Mouse (Mus musculus): ENCODE measurements around the gene Zkscan4.
"Not testable (repeated sequence)": the region's sequence is repeated elsewhere in the genome, so short reads cannot be mapped to it uniquely, and the experiment has no call there.

The Zkscan4 gene

DNA sequence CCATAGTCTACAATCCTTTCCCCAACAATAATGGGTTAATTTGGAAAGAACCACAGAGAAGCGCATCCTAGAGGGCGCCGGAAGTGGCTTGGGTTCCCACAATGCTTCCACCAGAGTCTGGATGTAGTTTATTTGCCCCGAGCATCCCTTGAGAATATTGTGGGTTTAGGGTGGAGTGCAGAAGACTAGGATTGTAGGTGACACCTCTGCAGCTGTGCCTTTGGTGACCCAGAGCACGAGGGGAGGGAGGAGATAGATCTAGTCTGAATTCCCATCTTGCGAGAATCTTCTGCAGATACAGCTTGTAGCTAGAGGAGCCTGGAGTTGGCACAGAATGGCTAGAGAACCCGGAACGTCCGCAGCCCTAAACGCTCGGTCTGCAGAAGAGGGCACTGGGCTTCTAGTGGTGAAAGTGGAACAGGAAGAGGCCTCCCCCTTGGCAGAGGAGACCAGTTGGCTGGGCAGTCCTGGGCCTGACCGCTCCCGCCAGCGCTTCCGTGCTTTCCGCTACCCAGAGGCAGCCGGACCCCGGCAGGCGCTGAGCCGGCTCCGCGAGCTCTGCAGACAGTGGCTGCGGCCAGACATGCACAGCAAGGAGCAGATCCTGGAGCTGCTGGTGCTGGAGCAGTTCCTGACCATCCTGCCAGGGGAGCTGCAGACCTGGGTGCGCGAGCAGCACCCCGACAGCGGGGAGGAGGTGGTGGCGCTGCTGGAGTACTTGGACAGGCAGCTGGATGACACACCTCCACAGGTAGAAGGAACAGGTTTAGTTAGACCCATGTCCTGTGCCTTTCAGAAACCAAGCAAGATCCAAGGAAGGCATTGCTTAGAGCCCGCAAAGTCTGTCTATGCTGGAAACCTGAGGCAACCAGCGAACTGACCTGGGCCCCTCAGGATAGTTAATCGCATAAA, at the start of gene Zkscan4, which contains the start of gene Gm10065:
TSS of gene Zkscan4 (plus strand) at position 149 of the 912 bp plus-strand sequence.
TSS of gene Gm10065 (minus strand) at position 683 of the 912 bp plus-strand sequence.
- peak; percentile 40 for DNase-seq (ENCODE audit: low spot score)

DNA sequence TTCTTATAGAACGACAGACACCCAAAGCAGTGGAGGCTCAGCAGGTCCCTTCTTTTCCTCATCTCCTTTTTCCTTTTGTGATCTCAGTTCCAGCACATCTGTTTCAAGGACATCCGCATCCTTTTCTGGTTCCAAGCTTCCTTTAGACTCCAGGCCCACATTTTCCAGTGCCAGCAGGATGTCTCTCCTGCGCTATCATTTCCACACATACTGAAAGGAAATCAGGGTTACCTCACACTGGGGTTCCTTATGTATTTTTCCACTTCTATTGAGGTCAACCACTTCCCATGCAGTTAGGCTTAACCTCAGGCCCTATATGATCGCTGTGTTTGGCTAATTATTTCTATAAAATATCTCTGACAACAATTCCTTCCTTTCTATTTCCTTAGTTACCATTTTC, 43.2 kb upstream of the Zkscan4 start:
- no peak for DNase-seq (ENCODE audit: low spot score)

DNA sequence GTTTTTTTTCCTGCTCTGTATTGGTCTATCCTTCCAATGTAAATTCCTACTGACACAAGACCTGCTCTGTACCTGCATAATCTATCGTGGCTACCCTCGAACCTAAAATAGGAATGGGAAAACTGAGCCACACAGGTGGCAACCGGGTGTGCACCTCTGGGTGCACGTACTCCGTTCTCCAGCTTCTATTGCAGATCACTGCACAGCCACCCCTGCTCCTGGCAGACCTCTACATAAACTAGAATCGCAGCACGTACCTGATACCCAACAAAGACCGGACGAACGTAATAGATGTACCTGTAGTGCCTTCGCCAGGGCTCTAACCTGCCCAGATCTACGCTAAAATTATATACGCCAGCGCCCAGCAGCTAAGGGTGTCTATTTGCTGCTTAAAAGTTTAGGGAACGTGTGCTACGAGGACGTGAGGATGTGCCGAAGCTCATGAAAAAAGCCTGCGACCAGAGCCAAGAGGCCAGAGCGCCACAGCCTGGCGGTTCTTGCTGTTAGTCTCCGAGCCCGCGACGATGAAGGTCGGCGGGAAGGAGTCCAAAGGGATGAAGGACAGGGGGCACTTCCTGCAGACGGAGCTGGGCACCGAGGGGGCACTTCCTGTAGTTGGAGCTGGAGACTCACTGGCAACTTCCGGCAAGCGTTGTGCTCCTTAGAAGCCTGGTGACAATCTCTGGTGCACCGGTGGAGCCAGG, 38.1 kb upstream of the Zkscan4 start, which contains the start of gene Pgbd1:
TSS of gene Pgbd1 (minus strand) at position 556 of the 704 bp plus-strand sequence.
- DNase-seq (ENCODE audit: low spot score) = peak; percentile 75

- DNase-seq (ENCODE audit: low spot score) = no peak
Measured at GRCm38 (mm10) chr13:21441207-21441572, 37.5 kb upstream of the Zkscan4 start.

- no peak for DNase-seq (ENCODE audit: low spot score)
Measured at GRCm38 (mm10) chr13:21446796-21447195, 31.9 kb upstream of the Zkscan4 start.

- no peak for DNase-seq (ENCODE audit: low spot score)
Measured at GRCm38 (mm10) chr13:21447856-21448614, 30.7 kb upstream of the Zkscan4 start.

- no peak for DNase-seq (ENCODE audit: low spot score)
Measured at GRCm38 (mm10) chr13:21453042-21453441, 25.7 kb upstream of the Zkscan4 start.

- peak; percentile 63 for DNase-seq (ENCODE audit: low spot score)
Measured at GRCm38 (mm10) chr13:21453449-21453848, 25.3 kb upstream of the Zkscan4 start, which contains the start of gene Zscan26. Zscan26 (minus strand) TSS chr13:21453730.

DNA sequence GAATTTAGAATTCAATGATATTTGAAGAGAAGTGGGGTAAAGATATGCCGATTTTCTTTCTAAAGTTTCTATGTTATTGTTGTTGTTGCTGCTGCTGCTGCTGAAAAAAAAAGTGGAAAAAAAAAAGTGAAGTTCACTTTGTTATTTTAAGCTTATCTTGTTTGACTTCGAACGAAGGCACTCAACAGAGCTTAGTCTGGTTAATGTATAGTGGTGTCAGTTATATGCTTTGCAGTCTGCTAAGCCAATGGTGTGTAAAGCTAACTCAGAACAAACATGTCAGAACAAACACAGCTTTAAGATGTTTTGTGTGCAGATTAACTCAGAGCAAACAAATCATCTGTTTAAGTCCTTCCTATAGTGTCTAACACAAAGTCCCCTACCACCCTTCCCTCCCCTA, 24.6 kb upstream of the Zkscan4 start:
- no peak for DNase-seq (ENCODE audit: low spot score)

DNA sequence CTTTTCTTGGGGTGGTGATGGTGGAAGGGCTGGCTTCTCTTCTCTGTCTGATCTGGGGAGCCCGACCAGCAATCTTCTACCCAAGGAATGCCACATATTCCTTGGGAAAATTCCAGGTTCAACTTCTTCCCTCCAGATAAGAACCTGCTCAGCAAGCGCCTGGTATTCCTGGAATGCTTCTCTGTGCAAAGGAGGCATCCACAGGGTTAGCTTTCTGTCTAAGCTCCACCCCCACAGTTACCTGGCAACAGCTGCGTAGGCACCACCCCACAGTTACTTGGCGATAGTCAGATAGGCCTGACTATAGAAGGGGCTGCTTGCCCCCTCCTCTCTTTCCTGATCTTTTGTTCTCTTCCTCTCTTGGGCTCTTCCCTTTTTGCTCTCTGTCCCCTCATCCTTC, 22.4 kb upstream of the Zkscan4 start:
- DNase-seq (ENCODE audit: low spot score) = no peak

DNA sequence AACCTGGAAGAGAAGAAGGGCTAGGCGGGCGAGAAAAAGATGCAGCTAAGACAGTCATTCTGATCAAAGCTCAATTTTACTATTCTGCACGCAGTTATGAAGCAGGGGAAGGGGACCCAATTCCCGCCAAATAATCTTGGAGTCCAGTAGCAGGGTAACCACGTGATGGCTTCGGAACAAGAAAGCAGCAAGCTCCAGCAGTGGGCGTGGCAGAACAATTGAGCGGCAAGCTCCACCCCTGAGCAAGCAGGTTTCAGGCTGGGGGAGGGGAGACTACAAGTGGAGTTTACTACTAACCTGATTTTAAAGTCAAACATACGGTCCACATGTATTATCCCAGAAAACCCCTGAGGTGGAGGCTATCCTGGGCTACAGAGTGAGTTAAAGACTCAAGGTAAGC, 16.2 kb upstream of the Zkscan4 start:
- DNase-seq (ENCODE audit: low spot score) = not testable (repeated sequence)

GRCm38 (mm10) chr13:21467336-21467735, 11.4 kb upstream of the Zkscan4 start:
- no peak for DNase-seq (ENCODE audit: low spot score)

- DNase-seq (ENCODE audit: low spot score) = peak; percentile 77
Measured at GRCm38 (mm10) chr13:21468061-21469019, 10.4 kb upstream of the Zkscan4 start, which contains the start of gene Nkapl. Nkapl (minus strand) TSS chr13:21468509.

DNA sequence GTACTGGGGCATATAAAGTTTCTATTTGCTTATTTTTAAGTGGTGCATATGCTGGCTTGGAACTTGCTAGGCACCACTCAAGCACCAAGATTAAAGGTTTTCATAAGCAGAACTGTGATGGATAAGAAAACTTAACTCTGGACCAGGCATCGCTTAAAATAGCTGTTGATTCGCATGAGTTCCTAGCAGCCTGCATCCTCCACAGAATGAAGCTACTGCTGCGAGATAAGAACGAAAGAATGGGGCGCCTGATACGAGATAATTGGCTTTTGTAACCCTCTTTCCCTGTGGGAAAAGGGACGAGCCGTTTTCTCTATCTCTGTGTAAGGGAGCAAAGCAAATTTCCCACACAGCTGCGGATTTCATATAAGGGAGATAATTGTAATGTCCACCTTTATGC, 9.6 kb upstream of the Zkscan4 start:
- no peak for DNase-seq (ENCODE audit: low spot score)

DNA sequence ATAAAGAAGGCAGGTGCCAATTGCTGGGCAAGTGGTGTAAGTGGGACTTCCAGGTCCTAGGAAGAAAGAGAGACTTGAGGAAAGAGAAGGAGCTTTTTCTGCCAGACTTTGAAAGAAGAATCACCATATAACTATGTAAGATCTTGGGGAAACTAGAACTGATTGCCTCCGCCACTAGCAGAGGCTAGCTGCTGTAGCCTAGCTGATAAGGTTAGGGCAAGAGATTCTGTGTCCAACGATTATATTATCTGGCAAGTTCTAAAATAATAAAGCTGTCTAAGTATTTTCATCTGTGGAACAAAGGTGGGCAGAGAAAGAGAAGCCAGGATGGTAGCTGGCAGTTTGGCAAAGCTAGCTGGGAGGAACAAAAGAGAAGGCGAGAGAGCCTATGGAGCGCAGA, 6.3 kb upstream of the Zkscan4 start:
- no peak for DNase-seq (ENCODE audit: low spot score)

DNA sequence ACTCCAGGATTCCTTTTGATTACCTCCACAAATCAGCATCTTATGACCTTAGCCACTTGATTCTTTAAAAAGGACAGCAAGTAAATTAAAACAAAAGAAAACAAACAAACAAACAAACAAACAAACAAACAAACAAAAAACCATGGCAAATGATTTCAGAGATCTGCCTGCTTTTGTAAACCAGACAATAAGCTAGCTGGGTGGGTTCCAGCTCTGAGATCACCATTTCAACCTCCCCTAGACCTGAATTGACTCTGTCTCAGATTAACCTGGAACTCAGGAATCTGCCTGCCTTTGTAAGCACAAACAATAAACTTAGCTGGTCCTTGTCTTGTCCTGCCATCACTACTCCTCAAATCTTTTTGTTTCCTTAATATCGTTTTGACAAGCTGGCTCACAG, 8.2 kb downstream of the Zkscan4 start:
- no peak for DNase-seq (ENCODE audit: low spot score)

DNA sequence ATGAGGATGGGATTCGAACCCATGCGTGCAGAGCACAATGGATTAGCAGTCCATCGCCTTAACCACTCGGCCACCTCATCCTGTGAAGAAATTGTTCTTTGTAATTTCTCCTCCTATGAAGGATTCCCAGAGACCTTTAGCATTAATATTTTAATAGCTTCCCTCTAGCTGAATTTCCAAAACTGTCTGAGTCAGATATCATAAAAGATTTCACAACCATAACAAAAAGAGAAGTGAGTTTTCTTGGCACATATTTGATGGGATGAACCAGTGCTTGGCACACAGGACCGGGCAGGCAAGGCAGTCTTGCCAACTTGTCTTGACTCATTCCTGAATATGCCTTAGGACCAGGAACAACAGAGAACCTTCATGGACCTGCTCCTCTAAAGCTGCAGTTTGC, 14.1 kb downstream of the Zkscan4 start:
- no peak for DNase-seq (ENCODE audit: low spot score)

DNA sequence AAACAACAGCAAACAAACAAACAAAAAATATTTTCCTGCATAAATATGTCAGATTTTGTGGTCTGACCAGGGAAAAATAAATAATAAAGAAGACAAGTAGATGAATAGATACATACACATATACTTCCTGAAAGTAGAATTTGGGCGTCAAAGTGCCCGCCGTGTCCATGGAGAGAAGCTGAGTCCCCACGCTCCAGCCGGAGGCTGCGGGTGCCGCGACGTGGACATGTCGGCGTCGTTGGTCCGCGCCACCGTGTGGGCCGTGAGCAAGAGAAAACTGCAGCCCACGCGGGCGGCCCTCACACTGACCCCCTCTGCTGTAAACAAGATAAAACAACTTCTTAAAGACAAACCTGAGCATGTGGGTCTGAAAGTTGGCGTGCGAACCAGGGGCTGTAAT, 16.4 kb downstream of the Zkscan4 start, which contains the start of gene AK157302:
TSS of gene AK157302 (plus strand) at position 144 of the 400 bp plus-strand sequence.
- DNase-seq (ENCODE audit: low spot score) = no peak

- DNase-seq (ENCODE audit: low spot score) = not testable (repeated sequence)
Measured at GRCm38 (mm10) chr13:21501182-21501581, 22.5 kb downstream of the Zkscan4 start, which contains the start of gene Gm11273. Gm11273 (minus strand) TSS chr13:21501418.

GRCm38 (mm10) chr13:21502296-21502695, 23.6 kb downstream of the Zkscan4 start:
- DNase-seq (ENCODE audit: low spot score) = no peak

DNA sequence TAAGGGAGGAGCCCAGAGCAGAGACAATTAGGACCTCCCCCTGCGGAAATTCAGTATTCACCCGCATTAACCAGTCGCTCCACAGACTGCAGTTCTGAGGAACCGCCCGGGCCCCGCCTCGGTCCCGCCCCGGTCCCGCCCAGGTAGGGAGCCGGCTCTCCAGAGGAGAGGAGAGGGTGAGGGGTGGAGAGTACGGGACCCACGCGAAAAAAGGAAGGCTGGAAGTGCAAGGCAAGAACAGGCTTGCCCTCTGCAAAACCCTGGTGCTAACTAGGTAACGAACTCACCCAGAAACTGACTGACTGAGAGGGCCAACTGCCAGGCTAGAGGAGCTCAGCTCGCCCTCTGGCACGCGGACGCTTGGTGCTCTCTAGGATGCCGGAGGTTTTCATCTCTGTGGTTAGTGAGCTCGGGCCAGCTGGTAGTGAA, 27.5 kb downstream of the Zkscan4 start:
- DNase-seq (ENCODE audit: low spot score) = peak; percentile 71

Measured in ovary, adult 18-20 months (tissue).